Mouse (Mus musculus): ENCODE measurements around the gene Fpr3. TPM values are rescaled to one million over a fixed set of nuclear protein-coding genes. Genes with fewer than 3 reads are reported as not detected.

The Fpr3 gene
- polyA plus RNA-seq (2014; fragmentation: Illumina TruSeq; extraction: RNeasy Lipid Tissue Mini Kit (QIAGEN cat#74804); ENCODE audit: low read depth, low replicate concordance): not detected

GRCm38 (mm10) chr17:17887774-17888248 is at the start of gene Fpr3, which contains the start of gene Fpr2:
Fpr3 (plus strand) TSS chr17:17887852.
Fpr2 (plus strand) TSS chr17:17887824.

GRCm38 (mm10) chr17:17855064-17855838 is 32.4 kb upstream of the Fpr3 start, which contains the start of gene Has1:
Has1 (minus strand) TSS chr17:17855205.

DNA sequence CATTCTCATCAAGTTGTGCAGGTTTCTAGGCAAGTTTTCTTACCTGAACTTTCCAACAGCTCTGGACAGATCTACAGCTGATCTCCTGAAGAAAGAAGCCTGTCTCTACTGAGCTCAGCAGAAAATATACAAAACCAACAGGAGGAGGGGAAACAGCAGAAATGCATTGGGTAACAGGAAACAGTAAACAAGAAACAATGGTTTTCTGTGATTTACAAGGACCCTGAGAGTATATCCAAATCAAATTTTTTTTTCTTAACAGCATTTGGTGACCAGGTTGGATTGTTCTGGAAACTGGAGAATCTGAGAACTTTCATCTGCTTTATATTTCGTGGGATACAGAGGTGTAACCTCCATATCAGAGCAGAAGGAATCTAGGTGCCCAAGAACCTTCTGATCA is 3.8 kb upstream of the Fpr3 start, which contains the start of gene Fpr1:
Gene Fpr1, minus strand, starts transcription at position 101 of the 400 bp plus-strand sequence.

Other genes with a start within 250 kb of the Fpr3 start
- gene Vmn2r90, start 184.1 kb upstream of the Fpr3 start, polyA plus RNA-seq (2014; fragmentation: Illumina TruSeq; extraction: RNeasy Lipid Tissue Mini Kit (QIAGEN cat#74804); ENCODE audit: low read depth, low replicate concordance): not detected
- 28.1 TPM for gene Spaca6, start 60.7 kb upstream of the Fpr3 start, polyA plus RNA-seq (2014; fragmentation: Illumina TruSeq; extraction: RNeasy Lipid Tissue Mini Kit (QIAGEN cat#74804); ENCODE audit: low read depth, low replicate concordance)
- not detected for gene Has1, start 32.6 kb upstream of the Fpr3 start, polyA plus RNA-seq (2014; fragmentation: Illumina TruSeq; extraction: RNeasy Lipid Tissue Mini Kit (QIAGEN cat#74804); ENCODE audit: low read depth, low replicate concordance)
- gene Fpr1, start 3.9 kb upstream of the Fpr3 start, polyA plus RNA-seq (2014; fragmentation: Illumina TruSeq; extraction: RNeasy Lipid Tissue Mini Kit (QIAGEN cat#74804); ENCODE audit: low read depth, low replicate concordance): not detected
- 1.7 TPM for gene Fpr2, start within 50 bp of the Fpr3 start, polyA plus RNA-seq (2014; fragmentation: Illumina TruSeq; extraction: RNeasy Lipid Tissue Mini Kit (QIAGEN cat#74804); ENCODE audit: low read depth, low replicate concordance)
- gene Fpr-rs4, start 133.9 kb downstream of the Fpr3 start, polyA plus RNA-seq (2014; fragmentation: Illumina TruSeq; extraction: RNeasy Lipid Tissue Mini Kit (QIAGEN cat#74804); ENCODE audit: low read depth, low replicate concordance): not detected
- not detected for gene Vmn2r124, start 161.6 kb downstream of the Fpr3 start, polyA plus RNA-seq (2014; fragmentation: Illumina TruSeq; extraction: RNeasy Lipid Tissue Mini Kit (QIAGEN cat#74804); ENCODE audit: low read depth, low replicate concordance)
- not detected for gene Vmn2r91, start 197.2 kb downstream of the Fpr3 start, polyA plus RNA-seq (2014; fragmentation: Illumina TruSeq; extraction: RNeasy Lipid Tissue Mini Kit (QIAGEN cat#74804); ENCODE audit: low read depth, low replicate concordance)

Data from sigmoid colon, adult 10 weeks (tissue).